Mouse (Mus musculus): ENCODE measurements around the gene Wdr91. TPM values are rescaled to one million over a fixed set of nuclear protein-coding genes. Genes with fewer than 3 reads are reported as not detected.

The Wdr91 gene
- total RNA-seq, 2 experiments from 2014 or later: 30.6 to 31.2 TPM

GRCm38 (mm10) chr6:34869225-34869915 is 41.3 kb downstream of the Wdr91 start:
- no peak for DNase-seq (ENCODE audit: low spot score in 2 of 2)
- intact Hi-C loops (cut with DNase I): no loop called here

GRCm38 (mm10) chr6:34868507-34869217 is 42.0 kb downstream of the Wdr91 start:
- DNase-seq (ENCODE audit: low spot score in 2 of 2): no peak
- intact Hi-C loops (cut with DNase I): no loop called here

GRCm38 (mm10) chr6:34867995-34868350 is 42.7 kb downstream of the Wdr91 start:
- DNase-seq (ENCODE audit: low spot score in 2 of 2): no peak
- intact Hi-C loops (cut with DNase I): no loop called here

GRCm38 (mm10) chr6:34867301-34867994 is 43.2 kb downstream of the Wdr91 start:
- no peak for DNase-seq (ENCODE audit: low spot score in 2 of 2)
- intact Hi-C loops (cut with DNase I): no loop called here

- intact Hi-C loops (cut with DNase I): no loop called here
- DNase-seq (ENCODE audit: low spot score in 2 of 2): no peak
Observed at GRCm38 (mm10) chr6:34866786-34867185, 43.9 kb downstream of the Wdr91 start.

- intact Hi-C loops (cut with DNase I): no loop called here
- DNase-seq (ENCODE audit: low spot score in 2 of 2): no peak
Observed at GRCm38 (mm10) chr6:34865711-34866593, 44.7 kb downstream of the Wdr91 start.

GRCm38 (mm10) chr6:34865213-34865612 is 45.5 kb downstream of the Wdr91 start:
- intact Hi-C loops (cut with DNase I): no loop called here

GRCm38 (mm10) chr6:34863786-34864514 is 46.7 kb downstream of the Wdr91 start:
- no peak for DNase-seq (ENCODE audit: low spot score in 2 of 2)
- intact Hi-C loops (cut with DNase I): no loop called here

More at GRCm38 (mm10) chr6:34865213-34865612, 45.5 kb downstream of the Wdr91 start:
- no peak for DNase-seq (ENCODE audit: low spot score in 2 of 2)

GRCm38 (mm10) chr6:34862791-34863403 is 47.8 kb downstream of the Wdr91 start, which contains the start of gene Tmem140:
Gene Tmem140, plus strand, starts transcription at chr6:34863146.
- no peak for DNase-seq (ENCODE audit: low spot score in 2 of 2)
- intact Hi-C loops (cut with DNase I): no loop called here

- intact Hi-C loops (cut with DNase I): no loop called here
- DNase-seq (ENCODE audit: low spot score in 2 of 2): no peak
Observed at GRCm38 (mm10) chr6:34862381-34862780, 48.3 kb downstream of the Wdr91 start.

GRCm38 (mm10) chr6:34861546-34862053 is 49.1 kb downstream of the Wdr91 start:
- no peak for DNase-seq (ENCODE audit: low spot score in 2 of 2)
- intact Hi-C loops (cut with DNase I): no loop called here

- intact Hi-C loops (cut with DNase I): no loop called here
- peak; percentile 15 to 20 for DNase-seq (ENCODE audit: low spot score in 2 of 2)
Observed at GRCm38 (mm10) chr6:34832352-34832751, 78.3 kb downstream of the Wdr91 start.

Other genes with a start within 250 kb of the Wdr91 start
- gene Agbl3, start 130.4 kb downstream of the Wdr91 start, total RNA-seq (2021): 10 to 100 TPM; 14.5 to 19.3 TPM
- gene Tmem140, start 47.7 kb downstream of the Wdr91 start, total RNA-seq (2021): 1 to 10 TPM; 2.6 to 3.5 TPM
- 1 to 10 TPM; 3.3 to 4.4 TPM for gene Cyren, start 32.8 kb downstream of the Wdr91 start, total RNA-seq (2021)
- not detected for gene Stra8, start 9.3 kb upstream of the Wdr91 start, total RNA-seq (2021)
- gene Slc23a4, start 77.5 kb upstream of the Wdr91 start, total RNA-seq (2021): 1 to 10 TPM; 1.1 TPM
- gene Cnot4, start 222.8 kb upstream of the Wdr91 start, total RNA-seq (2021): 10 to 100 TPM; 36.0 to 38.4 TPM

Measured in left cerebral cortex, postnatal 14 days (tissue).